Mouse (Mus musculus) cortical plate, adult 2 months (tissue): ENCODE measurements at regions not wholly inside any gene's neighbourhood (a gene's known extent, or its start where the extent isn't known, plus 50 kb on each side); places are given as distances from the start of the nearest gene placed in this dataset.

Experiments
- CTCF ChIP-seq: fragments of 200-500 bp; IDR thresholded peaks from 2 replicates; pipeline ENCODE4 v1.5.1; 2011; ENCODE audit warnings: mild to moderate bottlenecking, control low read depth, low read length; ENCODE audit not compliant: insufficient read depth; ENCODE audit errors: extremely low read depth
- POLR2A ChIP-seq: fragments of 200-500 bp; IDR thresholded peaks from 2 replicates; pipeline ENCODE4 v1.6.1; 2011; ENCODE audit warnings: mild to moderate bottlenecking, low read length, control low read depth; ENCODE audit not compliant: insufficient read depth; ENCODE audit errors: extremely low read depth

- TF ChIP-seq POLR2A = no peak
- no peak for TF ChIP-seq CTCF
Measured at GRCm38 (mm10) chr17:27364899-27365298, 156.3 kb downstream of the Grm4 start.
